Mouse (Mus musculus): ENCODE measurements around the gene Hdac1. TPM values are rescaled to one million over a fixed set of nuclear protein-coding genes. Genes with fewer than 3 reads are reported as not detected.

The Hdac1 gene
- total RNA-seq (2014; rRNA removed) (25.6 and 30.8 TPM in 2 replicates), polyA plus RNA-seq (2015; fragmentation: Nextera tagmentation; extraction: Ambion mirVana) (47.3 and 50.7 TPM in 2 replicates)

- H3K4me3 ChIP-seq (ENCODE audit: low read depth, low read length), result peak within 1 kb of the TSS; percentile 80
- H3K9ac ChIP-seq, result peak within 1 kb of the TSS; percentile 64
- H3K4me1 ChIP-seq (ENCODE audit: insufficient read depth), result peaks cover 9% of the 10 kb centered on the region; the same call in 1 of the 2 replicates
- WGBS, result under 1% methylated on average over 45 of the region's 46 CpGs
- no peaks in the 10 kb centered on the region for H3K27me3 ChIP-seq (ENCODE audit: insufficient read depth, low read length)
- peak within 1 kb of the TSS; percentile 71 for H3K4me2 ChIP-seq (ENCODE audit: low read depth)
- ATAC-seq (peak; percentile 99), DNase-seq (peak; percentile 96)
- no peaks in the 10 kb centered on the region for H3K9me3 ChIP-seq (ENCODE audit: low read length)
- H3K27ac ChIP-seq (ENCODE audit: low read depth, low read length), result peak within 1 kb of the TSS; percentile 69
- no peaks in the 10 kb centered on the region for H3K36me3 ChIP-seq (ENCODE audit: insufficient read depth)
- TF ChIP-seq CTCF (IDR thresholded peaks at IDR 0.05; ENCODE audit: low read depth), result peak; percentile 39; the same call in 1 of the 2 replicates
Observed at GRCm38 (mm10) chr4:129542592-129543141, at the start of gene Hdac1. Gene Hdac1 (minus strand): TSS chr4:129542713.

GRCm38 (mm10) chr4:129588865-129589264 is 46.4 kb upstream of the Hdac1 start:
- no peaks in the 10 kb centered on the region for H3K9me3 ChIP-seq (ENCODE audit: low read length)
- H3K27ac ChIP-seq (ENCODE audit: low read depth, low read length), result no peak overlapping the region
- no peak overlapping the region for H3K4me2 ChIP-seq (ENCODE audit: low read depth)
- H3K27me3 ChIP-seq (ENCODE audit: insufficient read depth, low read length), result no peaks in the 10 kb centered on the region
- DNase-seq, result no peak
- H3K4me1 ChIP-seq (ENCODE audit: insufficient read depth), result no peaks in the 10 kb centered on the region
- TF ChIP-seq CTCF (IDR thresholded peaks at IDR 0.05; ENCODE audit: low read depth), result no peak
- WGBS, result 79% methylated on average over 4 of the region's 4 CpGs
- no peak for ATAC-seq
- no peak overlapping the region for H3K4me3 ChIP-seq (ENCODE audit: low read depth, low read length)
- peaks cover 32% of the 10 kb centered on the region for H3K36me3 ChIP-seq (ENCODE audit: insufficient read depth)
- no peak overlapping the region for H3K9ac ChIP-seq

GRCm38 (mm10) chr4:129586943-129587342 is 44.4 kb upstream of the Hdac1 start:
- ATAC-seq, result no peak
- Histone ChIP-seq H3K4me1 (ENCODE audit: insufficient read depth) (no peaks in the 10 kb centered on the region), H3K27me3 (ENCODE audit: insufficient read depth, low read length) (no peaks in the 10 kb centered on the region), H3K9me3 (ENCODE audit: low read length) (no peaks in the 10 kb centered on the region), H3K9ac (no peak overlapping the region), H3K36me3 (ENCODE audit: insufficient read depth) (peaks cover 17% of the 10 kb centered on the region), H3K27ac (ENCODE audit: low read depth, low read length) (no peak overlapping the region), H3K4me3 (ENCODE audit: low read depth, low read length) (no peak overlapping the region), H3K4me2 (ENCODE audit: low read depth) (no peak overlapping the region)
- no peak for TF ChIP-seq CTCF (IDR thresholded peaks at IDR 0.05; ENCODE audit: low read depth)
- 15% methylated on average over 1 of the region's 1 CpGs for WGBS
- DNase-seq, result no peak

DNA sequence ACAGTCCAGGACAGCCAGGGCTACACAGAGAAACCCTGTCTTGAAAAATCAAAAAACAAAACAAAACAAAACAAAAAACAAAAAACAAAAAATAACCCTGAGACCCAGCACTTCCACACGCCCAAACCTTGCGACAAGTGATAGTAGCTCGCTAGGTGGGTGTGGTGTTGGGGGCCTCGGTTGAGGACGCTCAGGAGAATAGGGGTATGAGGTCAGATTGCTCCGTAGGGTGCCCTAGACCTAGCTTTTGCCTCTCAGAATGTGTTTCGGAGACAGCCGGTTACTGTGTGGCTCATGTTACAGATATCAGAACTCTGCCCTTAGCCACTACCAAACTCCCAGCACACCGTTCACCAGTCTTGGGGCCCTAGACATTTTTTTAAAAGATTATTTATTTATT is 43.3 kb upstream of the Hdac1 start:
- Histone ChIP-seq H3K4me3 (ENCODE audit: low read depth, low read length) (no peak overlapping the region), H3K4me2 (ENCODE audit: low read depth) (peak overlapping the region; percentile 60; the same call in 1 of the 2 replicates), H3K36me3 (ENCODE audit: insufficient read depth) (peaks cover 5% of the 10 kb centered on the region), H3K9me3 (ENCODE audit: low read length) (no peaks in the 10 kb centered on the region), H3K9ac (no peak overlapping the region), H3K27ac (ENCODE audit: low read depth, low read length) (no peak overlapping the region), H3K4me1 (ENCODE audit: insufficient read depth) (no peaks in the 10 kb centered on the region), H3K27me3 (ENCODE audit: insufficient read depth, low read length) (no peaks in the 10 kb centered on the region)
- 85% methylated on average over 9 of the region's 9 CpGs for WGBS
- ATAC-seq (no peak), DNase-seq (no peak)
- TF ChIP-seq CTCF (IDR thresholded peaks at IDR 0.05; ENCODE audit: low read depth), result no peak

- Histone ChIP-seq H3K36me3 (ENCODE audit: insufficient read depth) (no peaks in the 10 kb centered on the region), H3K9ac (peak overlapping the region; percentile 31), H3K27ac (ENCODE audit: low read depth, low read length) (peak overlapping the region; percentile 36; the same call in 1 of the 2 replicates), H3K27me3 (ENCODE audit: insufficient read depth, low read length) (no peaks in the 10 kb centered on the region), H3K4me1 (ENCODE audit: insufficient read depth) (no peaks in the 10 kb centered on the region), H3K4me2 (ENCODE audit: low read depth) (peak overlapping the region; percentile 60), H3K4me3 (ENCODE audit: low read depth, low read length) (peak overlapping the region; percentile 33), H3K9me3 (ENCODE audit: low read length) (no peaks in the 10 kb centered on the region)
- 2% methylated on average over 36 of the region's 36 CpGs for WGBS
- DNase-seq (peak; percentile 72), ATAC-seq (peak; percentile 75)
- TF ChIP-seq CTCF (IDR thresholded peaks at IDR 0.05; ENCODE audit: low read depth), result peak; percentile 69
Observed at GRCm38 (mm10) chr4:129584884-129585608, 42.5 kb upstream of the Hdac1 start.

GRCm38 (mm10) chr4:129584370-129584769 is 41.9 kb upstream of the Hdac1 start:
- WGBS, result 61% methylated on average over 1 of the region's 1 CpGs
- no peaks in the 10 kb centered on the region for H3K36me3 ChIP-seq (ENCODE audit: insufficient read depth)
- no peaks in the 10 kb centered on the region for H3K9me3 ChIP-seq (ENCODE audit: low read length)
- H3K4me3 ChIP-seq (ENCODE audit: low read depth, low read length), result peak overlapping the region; percentile 33; the same call in 1 of the 2 replicates
- DNase-seq (no peak), ATAC-seq (no peak)
- no peak overlapping the region for H3K27ac ChIP-seq (ENCODE audit: low read depth, low read length)
- TF ChIP-seq CTCF (IDR thresholded peaks at IDR 0.05; ENCODE audit: low read depth), result no peak
- no peaks in the 10 kb centered on the region for H3K4me1 ChIP-seq (ENCODE audit: insufficient read depth)
- H3K4me2 ChIP-seq (ENCODE audit: low read depth), result peak overlapping the region; percentile 60
- no peak overlapping the region for H3K9ac ChIP-seq
- no peaks in the 10 kb centered on the region for H3K27me3 ChIP-seq (ENCODE audit: insufficient read depth, low read length)

DNA sequence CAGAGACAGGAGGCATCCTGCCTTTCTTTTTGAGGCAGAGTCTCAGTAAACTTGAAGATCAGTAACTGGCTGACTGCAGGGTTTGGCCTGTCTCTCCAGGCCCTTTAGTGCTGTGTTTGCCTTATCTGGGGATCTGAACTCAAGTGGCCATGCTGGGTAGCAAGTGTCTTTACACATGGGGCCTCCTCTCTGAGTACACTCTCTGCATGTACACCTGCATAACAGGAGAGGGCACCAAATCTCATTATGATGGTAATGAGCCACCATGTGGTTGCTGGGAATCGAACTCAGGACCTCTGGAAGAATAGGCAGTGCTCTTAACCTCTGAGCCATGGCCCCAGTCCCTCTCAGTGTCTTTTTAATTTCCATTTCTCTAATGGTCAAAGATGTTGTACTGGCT is 39.7 kb upstream of the Hdac1 start:
- 81% methylated on average over 1 of the region's 1 CpGs for WGBS
- no peak for TF ChIP-seq CTCF (IDR thresholded peaks at IDR 0.05; ENCODE audit: low read depth)
- DNase-seq (no peak), ATAC-seq (no peak)
- Histone ChIP-seq H3K4me2 (ENCODE audit: low read depth) (no peak overlapping the region), H3K27me3 (ENCODE audit: insufficient read depth, low read length) (no peaks in the 10 kb centered on the region), H3K36me3 (ENCODE audit: insufficient read depth) (no peaks in the 10 kb centered on the region), H3K9ac (no peak overlapping the region), H3K4me1 (ENCODE audit: insufficient read depth) (no peaks in the 10 kb centered on the region), H3K9me3 (ENCODE audit: low read length) (no peaks in the 10 kb centered on the region), H3K4me3 (ENCODE audit: low read depth, low read length) (no peak overlapping the region), H3K27ac (ENCODE audit: low read depth, low read length) (no peak overlapping the region)

All from forebrain, postnatal 0 days (tissue).